Mouse (Mus musculus): ENCODE results near the gene Soat1. TPM values are rescaled to one million over a fixed set of nuclear protein-coding genes. Genes with fewer than 3 reads are reported as not detected.
"Not testable (repeated sequence)": the region's sequence is repeated elsewhere in the genome, so short reads cannot be mapped to it uniquely, and the experiment has no call there.

Gene Soat1
- polyA plus RNA-seq, 1 experiment from 2014 or later, result 54.0 TPM

GRCm38 (mm10) chr1:156400159-156400558 lies 74.0 kb downstream of the Soat1 start:
- WGBS, result 82% methylated on average over 3 of the region's 3 CpGs
- not testable (repeated sequence) for H3K36me3 ChIP-seq (ENCODE audit: control insufficient read depth, insufficient read depth, low read length); ATAC-seq (ENCODE audit: low FRiP score, low TSS enrichment); H3K27ac ChIP-seq (ENCODE audit: low read depth, low read length); H3K4me3 ChIP-seq (ENCODE audit: low read length); H3K4me2 ChIP-seq (replicated peaks; ENCODE audit: low read depth, low read length); H3K9me3 ChIP-seq (ENCODE audit: control insufficient read depth, low read length); H3K4me1 ChIP-seq (ENCODE audit: control insufficient read depth, insufficient read depth, low read length); H3K9ac ChIP-seq (ENCODE audit: low read depth, low read length); H3K27me3 ChIP-seq (ENCODE audit: control insufficient read depth, insufficient read depth, low read length)

GRCm38 (mm10) chr1:156393148-156393547 lies 81.0 kb downstream of the Soat1 start:
- Histone ChIP-seq H3K4me2 (replicated peaks; ENCODE audit: low read depth, low read length) (no peak overlapping the region), H3K4me1 (ENCODE audit: control insufficient read depth, insufficient read depth, low read length) (no peaks in the 10 kb centered on the region), H3K9me3 (ENCODE audit: control insufficient read depth, low read length) (no peaks in the 10 kb centered on the region), H3K9ac (ENCODE audit: low read depth, low read length) (no peak overlapping the region), H3K4me3 (ENCODE audit: low read length) (no peak overlapping the region), H3K27ac (ENCODE audit: low read depth, low read length) (no peak overlapping the region), H3K27me3 (ENCODE audit: control insufficient read depth, insufficient read depth, low read length) (no peaks in the 10 kb centered on the region), H3K36me3 (ENCODE audit: control insufficient read depth, insufficient read depth, low read length) (no peaks in the 10 kb centered on the region)
- no peak for ATAC-seq (ENCODE audit: low FRiP score, low TSS enrichment)
- 80% methylated on average over 4 of the region's 4 CpGs for WGBS

- Histone ChIP-seq H3K4me2 (replicated peaks; ENCODE audit: low read depth, low read length) (no peak overlapping the region), H3K36me3 (ENCODE audit: control insufficient read depth, insufficient read depth, low read length) (no peaks in the 10 kb centered on the region), H3K27me3 (ENCODE audit: control insufficient read depth, insufficient read depth, low read length) (no peaks in the 10 kb centered on the region), H3K9me3 (ENCODE audit: control insufficient read depth, low read length) (no peaks in the 10 kb centered on the region), H3K4me1 (ENCODE audit: control insufficient read depth, insufficient read depth, low read length) (no peaks in the 10 kb centered on the region), H3K9ac (ENCODE audit: low read depth, low read length) (no peak overlapping the region), H3K27ac (ENCODE audit: low read depth, low read length) (no peak overlapping the region), H3K4me3 (ENCODE audit: low read length) (no peak overlapping the region)
- WGBS, result 70% methylated on average over 3 of the region's 3 CpGs
- ATAC-seq (ENCODE audit: low FRiP score, low TSS enrichment), result no peak
These were observed 87.3 kb downstream of the Soat1 start for GRCm38 (mm10) chr1:156386880-156387279.

GRCm38 (mm10) chr1:156386232-156386631 lies 87.9 kb downstream of the Soat1 start:
- no peaks in the 10 kb centered on the region for H3K9me3 ChIP-seq (ENCODE audit: control insufficient read depth, low read length)
- no peak overlapping the region for H3K9ac ChIP-seq (ENCODE audit: low read depth, low read length)

GRCm38 (mm10) chr1:156381217-156381616 lies 92.9 kb downstream of the Soat1 start:
- no peak overlapping the region for H3K4me3 ChIP-seq (ENCODE audit: low read length)
- no peak overlapping the region for H3K27ac ChIP-seq (ENCODE audit: low read depth, low read length)
- H3K9me3 ChIP-seq (ENCODE audit: control insufficient read depth, low read length), result no peaks in the 10 kb centered on the region
- 88% methylated on average over 3 of the region's 3 CpGs for WGBS
- no peaks in the 10 kb centered on the region for H3K4me1 ChIP-seq (ENCODE audit: control insufficient read depth, insufficient read depth, low read length)
- H3K9ac ChIP-seq (ENCODE audit: low read depth, low read length), result no peak overlapping the region
- no peaks in the 10 kb centered on the region for H3K27me3 ChIP-seq (ENCODE audit: control insufficient read depth, insufficient read depth, low read length)
- no peak overlapping the region for H3K4me2 ChIP-seq (replicated peaks; ENCODE audit: low read depth, low read length)
- ATAC-seq (ENCODE audit: low FRiP score, low TSS enrichment), result no peak
- no peaks in the 10 kb centered on the region for H3K36me3 ChIP-seq (ENCODE audit: control insufficient read depth, insufficient read depth, low read length)

More at GRCm38 (mm10) chr1:156386232-156386631, 87.9 kb downstream of the Soat1 start:
- Histone ChIP-seq H3K4me1 (ENCODE audit: control insufficient read depth, insufficient read depth, low read length) (no peaks in the 10 kb centered on the region), H3K36me3 (ENCODE audit: control insufficient read depth, insufficient read depth, low read length) (no peaks in the 10 kb centered on the region), H3K27me3 (ENCODE audit: control insufficient read depth, insufficient read depth, low read length) (no peaks in the 10 kb centered on the region), H3K27ac (ENCODE audit: low read depth, low read length) (no peak overlapping the region), H3K4me2 (replicated peaks; ENCODE audit: low read depth, low read length) (no peak overlapping the region), H3K4me3 (ENCODE audit: low read length) (no peak overlapping the region)
- ATAC-seq (ENCODE audit: low FRiP score, low TSS enrichment), result no peak
- 91% methylated on average over 4 of the region's 4 CpGs for WGBS

Other genes with a start within 250 kb of the Soat1 start
- 0.84 and 2.7 TPM in 2 replicates for gene Tdrd5, start 170.7 kb downstream of the Soat1 start, polyA plus RNA-seq (2014; fragmentation: Nextera tagmentation; extraction: Ambion mirVana)
- gene Nphs2, start 163.6 kb downstream of the Soat1 start, polyA plus RNA-seq (2014; fragmentation: Nextera tagmentation; extraction: Ambion mirVana), result 5.0 and 15.5 TPM in 2 replicates
- gene Gm2000, start 108.3 kb downstream of the Soat1 start, polyA plus RNA-seq (2014; fragmentation: Nextera tagmentation; extraction: Ambion mirVana), result 1,003 and 1,410 TPM in 2 replicates
- 0.29 and 1.8 TPM in 2 replicates for gene Axdnd1, start 53.2 kb downstream of the Soat1 start, polyA plus RNA-seq (2014; fragmentation: Nextera tagmentation; extraction: Ambion mirVana)
- 0.66 and 0.88 TPM in 2 replicates for gene Gm10031, start 49.7 kb upstream of the Soat1 start, polyA plus RNA-seq (2014; fragmentation: Nextera tagmentation; extraction: Ambion mirVana)
- 6.4 and 8.1 TPM in 2 replicates for gene Abl2, start 84.5 kb upstream of the Soat1 start, polyA plus RNA-seq (2014; fragmentation: Nextera tagmentation; extraction: Ambion mirVana)
- gene Tor3a, start 200.0 kb upstream of the Soat1 start, polyA plus RNA-seq (2014; fragmentation: Nextera tagmentation; extraction: Ambion mirVana), result 15.5 and 21.1 TPM in 2 replicates
- gene Fam20b, start 244.8 kb upstream of the Soat1 start, polyA plus RNA-seq (2014; fragmentation: Nextera tagmentation; extraction: Ambion mirVana), result 24.3 and 37.3 TPM in 2 replicates